Mouse (Mus musculus): Measurements from ENCODE around the gene Psmg4. TPM values are rescaled to one million over a fixed set of nuclear protein-coding genes. Genes with fewer than 3 reads are reported as not detected.

Gene Psmg4
- 30.1 and 34.5 TPM in 2 replicates for polyA plus RNA-seq (2012; ENCODE audit: insufficient read depth, insufficient read length, missing spikeins)

DNA sequence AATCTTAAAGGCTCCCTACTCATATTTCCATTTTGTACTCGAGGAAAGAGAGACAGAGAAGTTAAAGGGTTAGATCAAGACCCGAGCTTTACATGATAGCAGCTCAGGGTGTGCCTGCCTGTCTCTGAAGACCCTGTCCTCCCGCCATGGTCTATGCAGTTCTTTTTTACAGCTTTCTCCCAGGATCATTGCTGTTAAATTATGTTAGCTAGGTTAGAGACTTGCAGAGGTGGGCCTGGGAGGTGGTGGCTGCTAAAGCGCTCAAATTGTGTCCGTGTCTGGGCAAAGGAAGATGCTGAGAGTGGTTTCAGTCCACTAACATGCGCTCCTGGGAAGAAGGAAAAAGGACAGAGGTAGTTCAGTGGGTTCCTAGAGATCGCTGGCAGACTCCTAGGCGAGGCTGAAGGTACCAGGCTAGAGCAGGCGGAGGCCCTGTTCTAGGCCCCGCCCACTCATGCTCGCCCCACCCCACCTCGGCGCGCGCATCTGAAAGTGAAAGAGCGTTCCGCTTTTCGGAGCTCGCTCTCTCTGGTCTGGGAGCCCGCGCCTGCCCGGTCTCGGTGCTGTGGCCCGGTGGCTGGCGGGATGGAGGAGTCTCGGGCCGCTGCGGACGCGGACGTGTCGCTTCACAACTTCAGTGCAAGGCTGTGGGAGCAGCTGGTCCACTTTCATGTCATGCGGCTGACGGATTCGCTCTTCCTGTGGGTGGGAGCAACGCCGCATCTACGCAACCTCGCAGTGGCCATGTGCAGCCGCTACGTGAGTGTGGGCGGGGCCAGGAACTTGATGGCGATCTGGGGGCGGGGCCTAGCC is at the start of gene Psmg4:
Gene Psmg4 (plus strand): TSS at position 474 of the 813 bp plus-strand sequence.
- TF ChIP-seq CTCF (IDR thresholded peaks at IDR 0.05; ENCODE audit: low read depth, low read length): no peak
- TF ChIP-seq POLR2A (IDR thresholded peaks at IDR 0.05; ENCODE audit: borderline replicate concordance, low read depth, low read length): no peak; the same call in 1 of the 2 replicates
- Histone ChIP-seq H3K4me3 (ENCODE audit: insufficient read depth, low read length) (peak within 1 kb of the TSS; percentile 99), H3K27ac (ENCODE audit: insufficient read depth, low read depth, low read length) (peak within 1 kb of the TSS; percentile 89), H3K4me1 (ENCODE audit: control insufficient read depth, insufficient read depth, low read length) (peaks cover 21% of the 10 kb centered on the region)

DNA sequence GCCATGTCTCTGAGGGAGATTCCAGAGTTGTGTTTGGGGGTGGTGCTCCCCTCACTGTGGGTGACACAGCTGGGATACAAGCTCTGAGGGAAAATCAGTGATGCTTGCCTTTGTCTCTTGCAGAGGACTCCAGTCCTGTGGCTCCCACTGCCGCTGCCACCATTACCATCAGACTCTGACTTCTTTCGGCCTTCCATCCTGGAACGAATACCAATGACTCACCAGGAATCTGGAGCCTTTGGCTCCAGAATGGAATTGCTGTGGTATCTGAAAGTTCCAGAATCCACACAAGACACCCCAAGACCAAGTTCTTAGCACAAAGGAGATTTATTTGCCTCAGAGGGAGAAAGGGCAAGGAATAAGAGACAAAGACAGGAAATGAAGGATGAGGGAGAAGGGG is 49.7 kb upstream of the Psmg4 start:
- Histone ChIP-seq H3K4me3 (ENCODE audit: insufficient read depth, low read length) (no peak overlapping the region), H3K4me1 (ENCODE audit: control insufficient read depth, insufficient read depth, low read length) (peaks cover 24% of the 10 kb centered on the region), H3K27ac (ENCODE audit: insufficient read depth, low read depth, low read length) (no peak overlapping the region)
- no peak for TF ChIP-seq CTCF (IDR thresholded peaks at IDR 0.05; ENCODE audit: low read depth, low read length)
- no peak for TF ChIP-seq POLR2A (IDR thresholded peaks at IDR 0.05; ENCODE audit: borderline replicate concordance, low read depth, low read length)

DNA sequence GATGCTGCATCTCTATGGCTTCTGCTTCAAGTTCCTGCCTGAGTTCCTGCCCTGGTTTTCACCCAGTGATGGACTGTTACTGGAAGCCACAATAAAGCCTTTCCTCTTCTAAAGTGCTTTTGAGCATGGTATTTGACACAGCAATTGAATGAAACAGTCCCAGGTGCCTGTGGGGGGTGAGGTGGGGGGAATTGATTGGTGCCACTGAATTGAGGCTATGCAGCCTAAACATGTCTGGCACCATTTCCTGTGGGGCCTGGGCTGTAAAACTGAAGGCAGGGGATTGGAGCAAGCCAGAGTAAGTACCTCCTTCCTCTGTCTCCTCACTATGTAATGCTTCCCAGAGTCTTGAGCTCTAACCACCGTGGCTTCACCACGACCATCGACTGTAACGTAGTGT is 48.1 kb upstream of the Psmg4 start:
- TF ChIP-seq POLR2A (IDR thresholded peaks at IDR 0.05; ENCODE audit: borderline replicate concordance, low read depth, low read length) (no peak), CTCF (IDR thresholded peaks at IDR 0.05; ENCODE audit: low read depth, low read length) (no peak)
- Histone ChIP-seq H3K4me1 (ENCODE audit: control insufficient read depth, insufficient read depth, low read length) (peaks cover 20% of the 10 kb centered on the region), H3K27ac (ENCODE audit: insufficient read depth, low read depth, low read length) (no peak overlapping the region), H3K4me3 (ENCODE audit: insufficient read depth, low read length) (no peak overlapping the region)

DNA sequence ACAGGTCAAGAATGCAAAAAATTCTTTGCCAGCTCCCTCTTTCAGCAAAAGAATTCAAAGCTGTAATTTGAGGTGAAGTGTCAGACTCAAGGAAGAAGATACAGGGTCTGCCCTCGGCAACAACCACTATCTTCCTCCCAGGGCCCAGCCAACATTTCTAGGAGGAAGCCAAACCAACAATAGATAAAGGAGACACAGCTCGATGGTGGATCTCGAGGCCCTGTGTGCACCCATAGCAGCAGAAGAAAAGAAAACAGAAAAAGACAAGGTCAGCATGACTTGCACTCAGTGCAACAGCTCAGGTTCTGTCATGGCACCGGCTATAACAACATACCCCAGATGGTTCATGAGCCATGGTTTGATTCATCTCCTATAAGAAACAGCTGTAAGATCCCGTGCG is 46.3 kb upstream of the Psmg4 start:
- peaks cover 19% of the 10 kb centered on the region for H3K4me1 ChIP-seq (ENCODE audit: control insufficient read depth, insufficient read depth, low read length)
- TF ChIP-seq CTCF (IDR thresholded peaks at IDR 0.05; ENCODE audit: low read depth, low read length): no peak
- TF ChIP-seq POLR2A (IDR thresholded peaks at IDR 0.05; ENCODE audit: borderline replicate concordance, low read depth, low read length): no peak

DNA sequence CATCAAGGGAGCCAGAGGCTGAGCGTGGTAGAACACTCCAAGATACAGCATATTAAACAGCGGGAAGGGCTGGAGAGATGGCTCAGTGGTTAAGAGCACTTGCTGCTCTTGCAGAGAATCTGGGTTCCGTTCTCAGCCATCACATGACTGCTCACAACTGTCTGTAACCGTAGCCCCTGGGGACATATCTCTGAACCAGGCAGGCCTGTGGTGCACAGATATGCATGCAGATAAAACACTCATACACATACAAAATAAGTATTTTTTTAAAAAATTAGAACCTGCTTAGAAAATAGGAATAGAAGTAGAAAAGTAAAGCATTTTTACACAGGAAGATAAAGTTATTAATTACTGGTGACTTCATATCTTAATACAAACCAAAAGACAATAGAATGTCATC is 43.9 kb upstream of the Psmg4 start:
- Histone ChIP-seq H3K4me1 (ENCODE audit: control insufficient read depth, insufficient read depth, low read length) (peaks cover 6% of the 10 kb centered on the region; the same call in 1 of the 2 replicates), H3K4me3 (ENCODE audit: insufficient read depth, low read length) (no peak overlapping the region), H3K27ac (ENCODE audit: insufficient read depth, low read depth, low read length) (no peak overlapping the region)
- TF ChIP-seq POLR2A (IDR thresholded peaks at IDR 0.05; ENCODE audit: borderline replicate concordance, low read depth, low read length): no peak
- TF ChIP-seq CTCF (IDR thresholded peaks at IDR 0.05; ENCODE audit: low read depth, low read length): no peak

More for the DNA sequence above, 46.3 kb upstream of the Psmg4 start:
- no peak overlapping the region for H3K27ac ChIP-seq (ENCODE audit: insufficient read depth, low read depth, low read length)
- H3K4me3 ChIP-seq (ENCODE audit: insufficient read depth, low read length): no peak overlapping the region

DNA sequence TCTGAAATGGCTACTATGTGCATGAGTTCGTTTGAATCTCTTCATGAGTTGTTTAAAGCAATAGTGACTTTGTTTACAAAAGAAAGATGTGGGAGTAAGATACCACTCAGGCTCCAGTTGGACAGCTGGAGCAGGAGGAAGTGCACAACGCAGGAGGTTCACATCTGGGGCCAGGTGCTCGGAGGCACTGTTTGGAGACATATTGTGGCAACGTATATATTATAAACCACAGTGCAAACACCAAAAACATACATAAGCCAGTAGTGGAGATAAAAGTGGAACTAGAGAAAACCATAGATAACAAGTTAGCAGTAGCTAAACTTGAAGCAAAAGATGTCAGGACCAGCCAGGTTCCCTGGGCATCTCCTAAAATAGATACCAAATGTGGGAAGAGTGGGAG is 43.4 kb upstream of the Psmg4 start:
- Histone ChIP-seq H3K4me1 (ENCODE audit: control insufficient read depth, insufficient read depth, low read length) (0 out of 2 replicates have a peak, but pooled peaks cover under 1% of the 10 kb centered on the region), H3K27ac (ENCODE audit: insufficient read depth, low read depth, low read length) (no peak overlapping the region), H3K4me3 (ENCODE audit: insufficient read depth, low read length) (no peak overlapping the region)
- no peak for TF ChIP-seq CTCF (IDR thresholded peaks at IDR 0.05; ENCODE audit: low read depth, low read length)
- no peak for TF ChIP-seq POLR2A (IDR thresholded peaks at IDR 0.05; ENCODE audit: borderline replicate concordance, low read depth, low read length)

DNA sequence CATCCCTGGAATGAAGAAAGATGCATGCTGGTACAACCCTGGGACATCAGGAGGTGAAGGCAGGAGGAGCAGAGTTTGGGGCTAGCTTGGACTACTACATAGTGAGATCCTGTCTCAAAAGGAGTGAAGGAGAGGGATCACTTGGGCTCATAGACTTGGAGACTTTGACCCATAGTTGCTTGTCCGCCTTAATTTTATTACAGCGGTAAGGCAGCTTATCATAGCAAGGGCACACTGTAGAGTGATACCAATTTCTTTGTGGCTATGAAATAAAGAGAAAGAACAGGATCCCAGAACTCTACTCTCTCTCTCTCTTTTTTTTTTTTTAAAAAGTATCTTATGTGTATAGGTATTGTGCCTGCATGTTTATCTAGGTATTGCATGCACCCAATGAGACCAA is 42.2 kb upstream of the Psmg4 start:
- Histone ChIP-seq H3K4me3 (ENCODE audit: insufficient read depth, low read length) (no peak overlapping the region), H3K27ac (ENCODE audit: insufficient read depth, low read depth, low read length) (no peak overlapping the region), H3K4me1 (ENCODE audit: control insufficient read depth, insufficient read depth, low read length) (no peaks in the 10 kb centered on the region)
- no peak for TF ChIP-seq POLR2A (IDR thresholded peaks at IDR 0.05; ENCODE audit: borderline replicate concordance, low read depth, low read length)
- no peak for TF ChIP-seq CTCF (IDR thresholded peaks at IDR 0.05; ENCODE audit: low read depth, low read length)

DNA sequence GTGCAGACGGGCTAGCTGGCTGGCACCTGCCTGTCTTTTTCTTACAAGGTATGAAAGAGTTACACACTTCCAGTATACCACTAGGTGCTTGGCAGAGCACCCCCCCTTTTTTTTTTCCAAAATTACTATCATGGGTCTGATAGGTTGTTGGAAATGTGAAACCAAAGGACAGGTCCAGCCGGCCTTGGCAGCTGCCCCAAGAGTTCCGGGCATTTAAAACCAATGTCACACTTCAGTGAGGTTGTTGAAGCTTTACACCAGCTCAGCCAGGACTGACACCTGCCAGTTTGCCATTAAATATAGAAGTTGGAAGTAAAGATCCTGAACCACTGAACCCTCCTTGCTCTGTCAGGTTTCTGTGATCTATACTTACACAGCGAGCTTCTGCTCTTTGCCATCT is 37.1 kb upstream of the Psmg4 start:
- H3K27ac ChIP-seq (ENCODE audit: insufficient read depth, low read depth, low read length): no peak overlapping the region
- peaks cover 2% of the 10 kb centered on the region; the same call in 1 of the 2 replicates for H3K4me1 ChIP-seq (ENCODE audit: control insufficient read depth, insufficient read depth, low read length)
- no peak overlapping the region for H3K4me3 ChIP-seq (ENCODE audit: insufficient read depth, low read length)
- no peak for TF ChIP-seq POLR2A (IDR thresholded peaks at IDR 0.05; ENCODE audit: borderline replicate concordance, low read depth, low read length)
- TF ChIP-seq CTCF (IDR thresholded peaks at IDR 0.05; ENCODE audit: low read depth, low read length): no peak

DNA sequence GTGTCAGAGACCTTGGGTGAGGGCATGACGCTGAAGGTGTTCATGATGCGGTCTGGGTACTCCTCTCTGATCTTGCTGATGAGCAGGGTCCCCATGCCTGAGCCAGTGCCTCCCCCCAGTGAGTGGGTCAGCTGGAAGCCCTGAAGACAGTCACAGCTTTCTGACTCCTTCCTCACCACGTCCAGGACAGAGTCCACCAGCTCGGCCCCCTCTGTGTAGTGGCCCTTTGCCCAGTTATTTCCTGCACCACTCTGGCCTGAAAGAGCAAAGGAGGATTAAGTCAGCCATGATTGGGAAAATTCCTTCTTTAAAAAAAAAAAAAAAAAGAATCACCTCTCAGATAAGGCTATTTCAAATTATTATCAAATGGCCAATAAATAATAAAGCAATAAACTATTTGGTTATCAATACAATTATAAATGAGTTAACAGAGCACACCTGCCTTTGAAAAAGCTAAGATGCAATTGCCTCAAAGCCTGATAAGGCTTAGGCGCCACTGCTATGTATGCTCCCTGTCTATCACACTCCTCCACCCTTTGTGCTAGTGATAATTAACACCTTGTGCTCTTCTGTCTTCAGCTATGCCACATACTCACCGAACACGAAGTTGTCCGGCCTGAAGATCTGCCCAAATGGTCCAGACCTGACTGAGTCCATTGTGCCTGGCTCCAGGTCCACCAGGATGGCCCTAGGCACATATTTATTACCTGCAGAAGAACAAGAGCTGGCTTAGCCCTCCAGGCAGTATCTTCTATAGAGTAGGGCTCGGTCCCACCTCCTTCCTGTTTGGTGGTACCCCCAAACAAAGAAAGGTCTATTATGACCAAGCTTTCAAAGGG is 34.3 kb upstream of the Psmg4 start:
- Histone ChIP-seq H3K4me3 (ENCODE audit: insufficient read depth, low read length) (no peak overlapping the region), H3K4me1 (ENCODE audit: control insufficient read depth, insufficient read depth, low read length) (peaks cover 11% of the 10 kb centered on the region; the same call in 1 of the 2 replicates), H3K27ac (ENCODE audit: insufficient read depth, low read depth, low read length) (no peak overlapping the region)
- TF ChIP-seq CTCF (IDR thresholded peaks at IDR 0.05; ENCODE audit: low read depth, low read length) (no peak), POLR2A (IDR thresholded peaks at IDR 0.05; ENCODE audit: borderline replicate concordance, low read depth, low read length) (no peak)

Measured in bone marrow macrophage, adult 2 months (primary cell).